Mouse (Mus musculus) embryo, embryonic 10.5 days (tissue): ENCODE results near the gene Endod1.

Experiments
- DNase-seq: peaks from one replicate; pipeline ENCODE4 v3.0.0-alpha.2; 2015; ENCODE audit warnings: low spot score

The Endod1 gene

DNA sequence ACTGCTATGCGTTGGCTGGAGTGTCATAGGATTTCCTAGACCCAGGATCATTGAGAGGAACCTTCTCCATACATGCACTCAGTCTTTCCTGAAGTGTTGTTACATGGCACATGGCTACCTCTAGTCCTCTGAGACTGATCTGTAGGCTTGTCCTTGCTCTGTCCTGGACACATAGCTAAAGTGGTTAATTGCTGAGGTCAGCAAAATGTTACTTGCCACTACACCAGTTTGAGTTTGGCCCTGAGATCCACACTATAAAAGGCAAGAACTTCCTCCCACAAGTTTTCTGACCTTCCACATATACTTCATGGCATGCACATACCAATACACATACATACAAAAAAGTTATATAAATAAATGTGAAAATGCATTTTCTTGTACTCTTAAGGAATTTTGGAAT lies 64.7 kb downstream of the Endod1 start:
- DNase-seq = no peak

DNA sequence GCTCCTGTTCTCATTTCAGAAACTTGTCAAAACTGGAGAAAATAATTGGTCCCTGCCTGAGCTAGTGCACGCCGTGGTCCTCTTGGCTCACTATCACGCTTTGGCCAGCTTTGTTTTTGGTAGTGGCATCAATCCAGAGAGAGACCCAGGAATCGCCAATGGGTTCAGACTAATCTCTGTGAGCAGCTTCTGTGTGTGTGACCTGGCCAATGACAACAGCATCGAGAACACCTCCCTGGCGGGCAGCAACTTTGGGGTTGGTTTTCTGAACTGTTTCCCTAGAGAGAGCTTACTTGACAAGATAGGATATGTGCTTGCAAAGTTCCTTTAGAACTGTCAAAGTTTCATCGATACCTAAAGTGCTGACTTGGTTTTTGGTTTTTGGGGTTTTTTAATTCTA lies 66.8 kb downstream of the Endod1 start:
- DNase-seq = no peak

DNA sequence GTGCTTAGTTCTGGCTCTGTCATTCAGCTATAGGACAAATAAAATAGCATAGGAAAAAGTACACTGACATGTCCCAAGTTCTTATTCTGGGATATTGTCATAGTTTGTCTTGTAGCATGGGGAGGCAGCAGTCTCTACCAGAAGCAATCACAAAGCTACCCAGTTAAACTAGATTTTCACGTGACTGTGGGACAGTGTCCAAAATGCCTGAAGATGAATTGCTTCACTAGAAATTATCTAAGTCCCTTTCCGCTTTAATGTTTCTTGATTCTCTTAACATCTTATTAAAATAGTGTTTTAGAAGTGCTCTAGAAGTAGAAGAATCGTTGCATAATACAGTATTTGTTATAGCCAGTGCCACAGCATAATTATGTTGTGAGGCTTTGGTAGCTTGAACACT lies 67.3 kb downstream of the Endod1 start:
- no peak for DNase-seq

DNA sequence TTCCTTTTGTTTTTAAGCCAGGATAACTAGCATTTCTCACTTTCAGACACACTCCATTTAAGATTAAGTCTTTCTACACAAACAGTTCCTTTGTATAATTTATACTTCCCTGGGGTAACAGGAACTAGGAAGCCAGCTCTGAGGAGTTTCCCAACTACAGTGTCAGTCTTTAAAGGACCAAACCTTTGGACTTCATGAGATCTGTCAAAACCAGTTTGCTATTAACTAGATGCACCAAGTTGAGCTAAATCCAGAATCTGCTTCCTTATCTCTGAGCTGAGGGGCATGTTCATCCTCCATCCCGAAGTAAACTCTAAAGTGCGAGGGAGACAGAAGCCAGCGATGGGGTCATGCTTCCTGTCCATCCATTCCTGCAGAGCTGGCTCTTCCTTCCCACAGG lies 74.0 kb downstream of the Endod1 start:
- DNase-seq = no peak

DNA sequence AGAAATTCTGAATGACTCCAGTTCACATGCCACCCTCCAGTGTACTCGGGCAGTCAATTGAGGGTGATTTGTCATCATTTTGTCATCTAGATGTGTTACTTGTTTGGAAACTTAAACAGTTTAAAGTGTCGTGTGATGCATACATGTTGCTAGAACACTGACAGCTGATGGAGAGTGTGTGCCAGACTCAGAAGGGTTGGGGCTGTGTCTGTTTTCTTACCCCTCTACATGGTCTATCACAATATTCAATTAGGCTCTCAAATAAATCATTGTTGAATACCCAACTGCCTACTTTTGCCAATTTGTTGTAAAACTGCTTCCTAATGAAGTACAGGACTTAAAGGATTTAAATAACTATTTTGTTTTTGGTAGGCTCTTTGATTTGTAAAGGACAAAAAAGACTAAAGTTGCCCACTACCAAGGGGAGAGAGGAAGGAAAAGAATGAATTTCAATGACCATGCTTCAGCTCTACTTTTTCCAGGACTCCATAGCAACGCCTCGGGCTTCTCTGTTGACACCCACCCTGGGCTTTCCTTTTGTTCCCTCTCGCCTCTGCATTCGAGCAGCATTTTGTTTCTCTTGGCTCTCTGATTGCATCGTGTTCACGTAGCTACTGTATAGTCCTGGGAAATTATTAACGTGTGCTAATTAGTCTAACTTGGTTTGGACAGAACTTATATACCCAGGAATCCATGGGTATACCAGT lies 76.9 kb downstream of the Endod1 start:
- peak; percentile 41 for DNase-seq
